Mouse (Mus musculus): ENCODE measurements around the gene Camk2n2. TPM values are rescaled to one million over a fixed set of nuclear protein-coding genes. Genes with fewer than 3 reads are reported as not detected.

Camk2n2 gene
- 2.0 and 2.3 TPM in 2 replicates for total RNA-seq (2012; rRNA removed)
- total RNA-seq (2014; rRNA removed) = 1.4 and 1.5 TPM in 2 replicates
- polyA plus RNA-seq (2012; ENCODE audit: insufficient read length, low read depth) = 7.0 and 7.2 TPM in 2 replicates

DNA sequence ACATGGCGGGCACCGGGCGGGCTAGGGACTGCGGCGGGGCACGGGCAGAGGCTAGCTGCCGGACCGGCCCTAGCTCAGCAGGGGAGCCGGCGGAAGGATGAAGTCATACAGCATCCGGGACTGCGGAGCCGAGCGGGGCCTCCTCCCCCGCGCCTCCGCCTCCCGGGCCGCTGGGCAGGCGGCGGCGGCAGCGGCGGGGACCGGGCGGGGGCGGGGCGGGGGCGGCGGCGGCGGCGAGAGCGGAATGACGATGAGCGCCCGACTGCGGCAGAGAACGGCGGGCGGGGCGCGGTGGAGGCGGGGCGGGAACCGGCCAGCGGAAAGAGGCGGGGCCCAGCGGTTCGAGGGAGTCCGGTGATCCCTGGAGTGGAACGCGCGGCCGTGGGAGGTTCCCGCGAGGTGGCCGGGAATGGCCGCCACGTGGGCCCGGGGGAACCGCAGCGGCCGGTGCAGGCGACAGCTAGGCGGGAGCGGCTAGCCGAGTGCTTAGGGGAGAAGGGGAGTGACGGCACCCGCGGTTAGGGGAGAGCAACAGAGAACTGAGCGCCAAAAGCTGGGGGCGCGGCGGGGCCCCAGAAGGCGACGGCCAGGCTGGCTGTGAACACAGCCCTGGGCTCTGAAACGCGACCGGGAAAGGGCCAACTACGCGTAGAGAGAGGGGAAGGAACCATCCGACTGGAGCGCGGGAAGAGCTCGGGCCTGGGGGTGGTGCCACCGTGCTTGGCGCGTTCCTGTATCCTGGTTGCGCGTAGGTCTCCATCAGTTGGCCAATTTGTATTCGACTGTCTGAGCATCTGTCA is at the start of gene Camk2n2:
Camk2n2 (minus strand) TSS at position 97 of the 800 bp plus-strand sequence.
- DNase-seq (ENCODE audit: extremely low read depth) = peak; percentile 69
- Histone ChIP-seq H3K4me3 (replicated peaks in 1 of 3; ENCODE audit: low read depth in 2 of 3, low read length in 2 of 3, poor library complexity in 1 of 3) (peak within 1 kb of the TSS; percentile 62 to 85 (median 80)), H3K9me3 (replicated peaks; ENCODE audit: low read length) (peaks cover 17% of the 10 kb centered on the region), H3K79me2 (replicated peaks; ENCODE audit: control insufficient read depth, extremely low read depth, insufficient read depth, poor library complexity, severe bottlenecking) (no peaks in the 10 kb centered on the region), H3K27me3 (replicated peaks) (no peaks in the 10 kb centered on the region), H3K9ac (ENCODE audit: insufficient read depth, low read depth) (peak within 1 kb of the TSS; percentile 72), H3K36me3 (replicated peaks in 1 of 2; ENCODE audit: control insufficient read depth in 1 of 2, insufficient read depth in 1 of 2, low read length in 1 of 2) (peaks cover 2 to 42% of the 10 kb centered on the region in 2 experiments), H3K27ac (ENCODE audit: insufficient read depth, low read depth) (peak within 1 kb of the TSS; percentile 85), H3K4me1 (ENCODE audit: control insufficient read depth in 1 of 2, insufficient read depth in 2 of 2) (peaks cover 4 to 27% of the 10 kb centered on the region in 2 experiments; a peak in 3 of 4 replicates), H3K4me2 (ENCODE audit: insufficient read depth, low read depth, poor library complexity, severe bottlenecking) (peak within 1 kb of the TSS; percentile 72)
- in situ Hi-C loops (cut with MboI; ENCODE audit: low pct_ligation_motif_present, low pct_unique_long_range_greater_than_20kb, low sequenced_read_pairs) (no loop called here), dilution Hi-C loops (cut with MboI; ENCODE audit: extremely low pct_ligation_motif_present, extremely low pct_unique_long_range_greater_than_20kb, low sequenced_read_pairs) (no loop called here)
- TF ChIP-seq ELF1 (IDR thresholded peaks at IDR 0.05; ENCODE audit: low read depth, low read length) (no peak), BHLHE40 (IDR thresholded peaks at IDR 0.05; ENCODE audit: low read depth, low read length) (0 out of 2 replicates have a peak, but pooled peaks have one; percentile 17), POLR2A (IDR thresholded peaks at IDR 0.05; ENCODE audit: low read depth, low read length) (peak; percentile 57), ETS1 (conservative IDR thresholded peaks at IDR 0.05; ENCODE audit: low read depth, low read length) (no peak; the same call in 1 of the 2 replicates), UBTF (IDR thresholded peaks at IDR 0.05; ENCODE audit: low read depth, low read length) (0 out of 2 replicates have a peak, but pooled peaks have one; percentile 19), NRF1 (IDR thresholded peaks at IDR 0.05; ENCODE audit: low read depth, low read length) (peak; percentile 32; the same call in 1 of the 2 replicates), SIN3A (IDR thresholded peaks at IDR 0.05; ENCODE audit: low read length) (peak; percentile 28; the same call in 1 of the 2 replicates), RCOR1 (conservative IDR thresholded peaks at IDR 0.05; ENCODE audit: low read depth, low read length) (no peak; the same call in 1 of the 2 replicates), MAX (IDR thresholded peaks at IDR 0.05; ENCODE audit: low read length) (peak; percentile 79), ZNF384 (IDR thresholded peaks at IDR 0.05; ENCODE audit: low read depth, low read length) (no peak), IRF4 (IDR thresholded peaks at IDR 0.05; ENCODE audit: low read depth, low read length) (no peak), NELFE (IDR thresholded peaks at IDR 0.05; ENCODE audit: low read depth, low read length) (peak; percentile 75), E2F4 (IDR thresholded peaks at IDR 0.05; ENCODE audit: insufficient replicate concordance, low read depth, low read length) (no peak), MEF2A (IDR thresholded peaks at IDR 0.05; ENCODE audit: borderline replicate concordance, low read depth, low read length) (no peak; the same call in 1 of the 2 replicates), TBP (conservative IDR thresholded peaks at IDR 0.05; ENCODE audit: low read depth, low read length) (no peak), CHD1 (IDR thresholded peaks at IDR 0.05; ENCODE audit: low read depth, low read length) (0 out of 2 replicates have a peak, but pooled peaks have one; percentile 21), ZKSCAN1 (IDR thresholded peaks at IDR 0.05; ENCODE audit: borderline replicate concordance, low read depth, low read length) (no peak), MXI1 (IDR thresholded peaks at IDR 0.05; ENCODE audit: low read depth, low read length) (peak; percentile 94), CHD2 (IDR thresholded peaks at IDR 0.05; ENCODE audit: low read length) (peak; percentile 47), SMC3 (IDR thresholded peaks at IDR 0.05; ENCODE audit: low read depth, low read length) (no peak), HCFC1 (IDR thresholded peaks at IDR 0.05; ENCODE audit: low read depth, low read length) (peak; percentile 32), MAFK (IDR thresholded peaks at IDR 0.05; ENCODE audit: insufficient replicate concordance, low read length) (0 out of 2 replicates have a peak, but pooled peaks have one; percentile 33), USF1 (IDR thresholded peaks at IDR 0.05; ENCODE audit: low read depth, low read length) (no peak), ZMIZ1 (IDR thresholded peaks at IDR 0.05; ENCODE audit: low read depth, low read length) (peak; percentile 89), TCF12 (IDR thresholded peaks at IDR 0.05; ENCODE audit: low read depth, low read length) (peak; percentile 50; the same call in 1 of the 2 replicates), MAZ (IDR thresholded peaks at IDR 0.05; ENCODE audit: low read depth, low read length) (peak; percentile 37; the same call in 1 of the 2 replicates), PAX5 (IDR thresholded peaks at IDR 0.05; ENCODE audit: low read length) (no peak), MYC (IDR thresholded peaks at IDR 0.05; ENCODE audit: low read depth, low read length) (peak; percentile 44; the same call in 1 of the 2 replicates), USF2 (conservative IDR thresholded peaks at IDR 0.05; ENCODE audit: low read depth, low read length) (no peak)

All from CH12.LX (cell line).